Mouse (Mus musculus): ENCODE measurements around the gene Alcam.

DNA sequence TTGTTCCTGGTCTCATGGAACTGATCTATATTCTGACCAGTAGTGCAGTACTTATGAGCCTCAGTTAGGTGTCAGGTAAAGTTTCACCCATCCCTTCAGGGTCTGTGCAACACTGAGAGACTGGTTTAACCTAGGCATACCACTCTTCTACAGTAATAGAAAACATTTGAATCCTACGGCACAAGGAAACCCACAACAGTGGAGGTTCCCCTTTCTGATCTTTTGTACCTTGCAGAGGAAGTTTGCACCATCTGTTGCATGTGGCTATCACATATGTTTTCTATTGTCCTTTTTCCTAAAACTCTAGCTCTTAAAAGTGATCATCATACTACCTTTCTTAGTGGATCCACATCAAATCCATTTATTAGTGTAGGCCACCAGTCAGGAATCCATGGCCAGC is 10.7 kb upstream of the Alcam start:
- TF ChIP-seq POLR2A (IDR thresholded peaks at IDR 0.05; ENCODE audit: insufficient read depth, low read depth, low read length) (no peak), CTCF (IDR thresholded peaks at IDR 0.05) (no peak)
